Mouse (Mus musculus): ENCODE results near the gene Neu2. TPM values are rescaled to one million over a fixed set of nuclear protein-coding genes. Genes with fewer than 3 reads are reported as not detected.
"Not testable (repeated sequence)": the region's sequence is repeated elsewhere in the genome, so short reads cannot be mapped to it uniquely, and the experiment has no call there.

Gene Neu2
- polyA plus RNA-seq (2012; rRNA removed) = 0.93 and 1.5 TPM in 2 replicates

GRCm38 (mm10) chr1:87509561-87510165 lies at the start of gene Neu2:
Gene Neu2, plus strand, starts transcription at chr1:87509889.
- peak; percentile 26 for DNase-seq (ENCODE audit: low spot score)

- DNase-seq (ENCODE audit: low spot score) = no peak
Measured at GRCm38 (mm10) chr1:87467469-87467868, 42.2 kb upstream of the Neu2 start.

- DNase-seq (ENCODE audit: low spot score) = no peak
Measured at GRCm38 (mm10) chr1:87468321-87468720, 41.4 kb upstream of the Neu2 start.

- DNase-seq (ENCODE audit: low spot score) = not testable (repeated sequence)
Measured at GRCm38 (mm10) chr1:87469971-87470370, 39.7 kb upstream of the Neu2 start, which contains the start of gene Snorc. Gene Snorc, plus strand, starts transcription at chr1:87470271.

- no peak for DNase-seq (ENCODE audit: low spot score)
Measured at GRCm38 (mm10) chr1:87471914-87472313, 37.8 kb upstream of the Neu2 start.

- no peak for DNase-seq (ENCODE audit: low spot score)
Measured at GRCm38 (mm10) chr1:87472576-87472975, 37.1 kb upstream of the Neu2 start.

GRCm38 (mm10) chr1:87475076-87475895 lies 34.4 kb upstream of the Neu2 start:
- no peak for DNase-seq (ENCODE audit: low spot score)

- DNase-seq (ENCODE audit: low spot score) = no peak
Measured at GRCm38 (mm10) chr1:87482546-87482945, 27.1 kb upstream of the Neu2 start.

- DNase-seq (ENCODE audit: low spot score) = no peak
Measured at GRCm38 (mm10) chr1:87486386-87486785, 23.3 kb upstream of the Neu2 start.

GRCm38 (mm10) chr1:87492285-87492684 lies 17.4 kb upstream of the Neu2 start:
- no peak for DNase-seq (ENCODE audit: low spot score)

- DNase-seq (ENCODE audit: low spot score) = no peak
Measured at GRCm38 (mm10) chr1:87493542-87493941, 16.1 kb upstream of the Neu2 start.

GRCm38 (mm10) chr1:87505524-87505923 lies 4.2 kb upstream of the Neu2 start:
- DNase-seq (ENCODE audit: low spot score) = no peak

GRCm38 (mm10) chr1:87507857-87508256 lies 1.8 kb upstream of the Neu2 start:
- DNase-seq (ENCODE audit: low spot score) = no peak

GRCm38 (mm10) chr1:87508591-87509560 lies 813 bp upstream of the Neu2 start:
- no peak for DNase-seq (ENCODE audit: low spot score)

- DNase-seq (ENCODE audit: low spot score) = no peak
Measured at GRCm38 (mm10) chr1:87510166-87510691, 540 bp downstream of the Neu2 start.

GRCm38 (mm10) chr1:87510845-87511244 lies 1.2 kb downstream of the Neu2 start:
- DNase-seq (ENCODE audit: low spot score) = no peak

- DNase-seq (ENCODE audit: low spot score) = no peak
Measured at GRCm38 (mm10) chr1:87520467-87520866, 10.8 kb downstream of the Neu2 start.

GRCm38 (mm10) chr1:87521523-87521922 lies 11.8 kb downstream of the Neu2 start:
- no peak for DNase-seq (ENCODE audit: low spot score)

GRCm38 (mm10) chr1:87525041-87525440 lies 15.4 kb downstream of the Neu2 start:
- DNase-seq (ENCODE audit: low spot score) = no peak

GRCm38 (mm10) chr1:87527191-87527590 lies 17.5 kb downstream of the Neu2 start:
- DNase-seq (ENCODE audit: low spot score) = no peak

GRCm38 (mm10) chr1:87532346-87532745 lies 22.7 kb downstream of the Neu2 start:
- no peak for DNase-seq (ENCODE audit: low spot score)

GRCm38 (mm10) chr1:87534118-87534517 lies 24.4 kb downstream of the Neu2 start:
- DNase-seq (ENCODE audit: low spot score) = no peak
